Mouse (Mus musculus) neural tube, embryonic 12.5 days (tissue): ENCODE measurements around the gene AF067061. TPM values are rescaled to one million over a fixed set of nuclear protein-coding genes. Genes with fewer than 3 reads are reported as not detected.

Experiments
- ATAC-seq: fragments of 200-750 bp; cut with Nextera tagmentation; 2 replicates; pipeline ENCODE4 v1.8.0; 2017; ENCODE audit warnings: low read depth, mild to moderate bottlenecking, moderate TSS enrichment, moderate library complexity; ENCODE audit not compliant: low FRiP score
- H3K27ac ChIP-seq: fragments of 300-500 bp; sonication (generic); 2 replicates; pipeline ENCODE4 v1.5.1; 2016
- H3K27me3 ChIP-seq: fragments of 300-500 bp; sonication (generic); replicated peaks from 2 replicates; pipeline ENCODE4 v1.6.1; 2016; ENCODE audit warnings: mild to moderate bottlenecking
- H3K36me3 ChIP-seq: fragments of 300-500 bp; sonication (generic); 2 replicates; pipeline ENCODE4 v1.6.1; 2016; ENCODE audit warnings: mild to moderate bottlenecking
- H3K4me1 ChIP-seq: fragments of 300-500 bp; sonication (generic); 2 replicates; pipeline ENCODE4 v1.6.1; 2016
- H3K4me2 ChIP-seq: fragments of 300-500 bp; sonication (generic); replicated peaks from 2 replicates; pipeline ENCODE4 v1.6.1; 2016; ENCODE audit warnings: mild to moderate bottlenecking
- H3K4me3 ChIP-seq: fragments of 300-500 bp; sonication (generic); 2 replicates; pipeline ENCODE4 v1.5.1; 2016
- H3K9ac ChIP-seq: fragments of 300-500 bp; sonication (generic); 2 replicates; pipeline ENCODE4 v1.6.1; 2016; ENCODE audit warnings: mild to moderate bottlenecking
- H3K9me3 ChIP-seq: fragments of 300-500 bp; sonication (generic); 2 replicates; pipeline ENCODE4 v1.6.1; 2016; ENCODE audit warnings: mild to moderate bottlenecking
- WGBS: fragments of 180-500 bp; shearing (Covaris S2); methylation state at CpG from one replicate; pipeline ENCODE4 v1.1.7; 2016; 5-methylcytosine and 5-hydroxymethylcytosine counted together
- polyA plus RNA-seq: library from polyadenylated mRNA; unstranded; fragments of >200 nt; fragmentation: Nextera tagmentation; extraction: Ambion mirVana; gene quantifications from 2 replicates; pipeline ENCODE4 v1.2.1, GENCODE M21; 2016

The AF067061 gene
- polyA plus RNA-seq, 1 experiment from 2014 or later, result not detected

DNA sequence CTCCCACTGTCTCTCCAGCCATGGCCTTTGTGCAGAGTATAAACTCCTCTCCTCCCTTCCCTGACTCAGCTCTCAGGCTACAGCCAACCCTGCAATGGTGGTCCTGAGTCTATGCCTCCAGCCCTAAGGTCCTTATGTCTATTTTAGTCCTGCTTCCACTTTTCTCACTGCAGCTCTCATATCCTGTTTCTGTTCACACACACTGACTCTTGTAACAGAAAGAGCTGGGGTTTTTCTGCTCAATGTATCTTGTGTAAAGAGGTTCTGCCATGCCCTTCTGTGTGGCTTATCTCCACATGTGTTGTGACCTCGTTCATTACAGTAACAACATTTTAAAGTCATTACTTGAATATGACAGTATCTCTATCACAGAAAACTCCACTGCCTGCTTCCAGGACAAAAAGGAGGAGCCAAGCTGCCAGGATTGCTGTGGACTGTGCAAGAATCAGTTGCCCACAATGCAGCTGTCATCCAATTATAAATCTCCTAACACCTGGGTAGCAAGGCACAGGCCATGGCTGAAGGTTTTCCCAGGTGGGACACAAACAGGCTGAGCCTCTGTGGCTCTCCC, 36.5 kb downstream of the AF067061 start:
- Histone ChIP-seq H3K27me3 (no peaks in the 10 kb centered on the region), H3K4me2 (no peak overlapping the region), H3K36me3 (no peaks in the 10 kb centered on the region), H3K9ac (no peak overlapping the region), H3K4me3 (no peak overlapping the region), H3K4me1 (no peaks in the 10 kb centered on the region), H3K9me3 (no peaks in the 10 kb centered on the region), H3K27ac (no peak overlapping the region)
- ATAC-seq, result no peak
- WGBS, result 54% methylated on average over 1 of the region's 1 CpGs

DNA sequence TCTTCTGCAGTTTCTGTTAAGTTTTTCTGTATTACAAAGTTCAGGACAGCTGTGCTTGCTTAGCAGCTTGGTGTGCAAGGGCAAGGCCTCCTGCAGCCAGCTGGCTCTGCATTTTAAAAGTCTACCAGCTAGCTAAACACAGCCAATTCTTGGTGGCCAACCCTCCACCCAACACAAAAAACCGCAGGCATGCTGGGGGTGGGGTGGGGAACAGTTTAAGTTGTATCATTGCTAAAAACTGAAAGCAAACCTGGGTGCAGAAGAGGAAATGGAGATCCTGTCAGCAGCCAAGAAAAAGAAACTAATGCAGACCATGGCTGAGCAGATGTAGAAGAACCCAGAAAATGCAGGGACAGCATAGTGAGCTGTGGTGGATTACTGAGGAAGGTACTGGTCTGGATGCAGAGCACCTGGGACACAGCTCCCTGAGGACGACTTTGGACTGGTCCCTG, 37.1 kb downstream of the AF067061 start, which contains the start of gene BC147527:
BC147527 (plus strand) TSS at position 402 of the 452 bp plus-strand sequence.
- no peaks in the 10 kb centered on the region for H3K36me3 ChIP-seq
- ATAC-seq, result no peak
- 46% methylated on average over 2 of the region's 2 CpGs for WGBS

DNA sequence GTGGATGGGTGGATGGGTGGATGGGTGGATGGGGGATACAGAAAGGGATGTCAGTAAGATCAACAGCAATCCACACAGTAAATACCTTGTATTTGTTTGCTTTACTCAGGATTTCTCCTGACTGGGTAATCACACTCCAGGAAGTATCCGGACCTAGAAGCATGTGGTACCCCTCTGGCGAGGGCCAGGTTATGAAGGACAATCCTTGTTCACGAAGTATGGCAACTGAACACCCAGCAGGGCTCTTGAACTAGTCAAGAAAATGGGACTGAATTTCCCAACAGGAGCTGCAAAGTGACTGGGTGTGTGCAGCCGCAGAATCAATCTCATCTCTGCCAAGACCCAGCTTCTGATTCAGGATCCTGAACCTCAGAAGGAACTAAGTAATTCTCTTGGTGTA, 37.9 kb downstream of the AF067061 start:
- no peaks in the 10 kb centered on the region for H3K9me3 ChIP-seq
- no peaks in the 10 kb centered on the region for H3K27me3 ChIP-seq
- no peaks in the 10 kb centered on the region for H3K4me1 ChIP-seq
- no peak for ATAC-seq
- no peak overlapping the region for H3K4me3 ChIP-seq
- no peaks in the 10 kb centered on the region for H3K36me3 ChIP-seq
- no peak overlapping the region for H3K4me2 ChIP-seq
- 85% methylated on average over 4 of the region's 4 CpGs for WGBS
- H3K9ac ChIP-seq, result no peak overlapping the region
- H3K27ac ChIP-seq, result no peak overlapping the region

More for the DNA sequence above, 37.1 kb downstream of the AF067061 start, which contains the start of gene BC147527:
- Histone ChIP-seq H3K27me3 (no peaks in the 10 kb centered on the region), H3K9ac (no peak within 1 kb of the TSS), H3K4me3 (no peak within 1 kb of the TSS), H3K27ac (no peak within 1 kb of the TSS), H3K9me3 (no peaks in the 10 kb centered on the region), H3K4me1 (no peaks in the 10 kb centered on the region), H3K4me2 (no peak within 1 kb of the TSS)

DNA sequence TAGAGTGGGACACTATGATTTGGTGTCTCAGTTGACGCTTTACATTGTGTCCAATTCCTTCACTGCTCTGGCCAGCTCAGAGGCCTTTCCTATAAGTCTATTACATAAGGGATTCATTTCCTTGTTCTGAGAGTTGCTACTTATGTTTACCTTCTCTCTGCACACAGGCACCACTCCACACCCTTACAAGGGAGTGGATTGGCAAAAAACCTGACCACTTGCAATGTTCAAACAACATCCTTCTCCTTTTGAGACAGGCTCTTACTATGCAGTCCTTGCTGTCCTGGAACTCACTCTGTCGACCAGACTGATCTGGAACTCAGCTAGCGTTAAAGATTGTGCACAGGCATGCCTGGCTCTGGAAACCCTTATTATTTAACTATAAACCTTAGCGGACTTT, 47.8 kb downstream of the AF067061 start:
- H3K4me2 ChIP-seq, result no peak overlapping the region
- H3K27ac ChIP-seq, result no peak overlapping the region
- ATAC-seq, result no peak
- H3K36me3 ChIP-seq, result no peaks in the 10 kb centered on the region
- no peaks in the 10 kb centered on the region for H3K4me1 ChIP-seq
- no peak overlapping the region for H3K4me3 ChIP-seq
- 80% methylated on average over 4 of the region's 4 CpGs for WGBS
- H3K27me3 ChIP-seq, result no peaks in the 10 kb centered on the region
- H3K9me3 ChIP-seq, result no peaks in the 10 kb centered on the region
- H3K9ac ChIP-seq, result no peak overlapping the region

DNA sequence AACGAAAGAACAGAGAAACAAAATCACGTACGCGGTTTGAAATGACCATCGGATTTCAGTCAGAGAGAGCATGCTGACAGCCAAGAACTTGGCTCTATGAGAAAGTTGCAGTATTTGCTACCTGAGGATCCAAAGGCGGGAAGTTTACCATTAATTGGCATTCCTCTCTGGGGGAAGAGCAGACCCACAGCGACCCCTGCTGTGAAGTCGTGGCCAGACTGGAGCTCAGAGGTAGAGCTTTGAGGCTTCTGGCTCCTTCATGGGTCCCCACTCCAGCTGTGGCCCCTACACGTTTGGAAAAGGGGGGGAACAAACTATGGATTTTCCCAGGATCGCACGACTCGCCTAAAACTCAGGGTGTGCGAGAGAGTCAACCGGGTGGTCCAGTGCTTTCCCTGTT, 50.7 kb downstream of the AF067061 start:
- Histone ChIP-seq H3K4me1 (no peaks in the 10 kb centered on the region), H3K36me3 (no peaks in the 10 kb centered on the region), H3K4me2 (no peak overlapping the region), H3K9ac (no peak overlapping the region), H3K27me3 (no peaks in the 10 kb centered on the region), H3K9me3 (no peaks in the 10 kb centered on the region), H3K27ac (no peak overlapping the region), H3K4me3 (no peak overlapping the region)
- ATAC-seq, result no peak
- 48% methylated on average over 14 of the region's 14 CpGs for WGBS

Other genes with a start within 250 kb of the AF067061 start
- not detected in 2 replicates for gene Gm36079, start 236.1 kb upstream of the AF067061 start, polyA plus RNA-seq
- not detected in 2 replicates for gene Gm21188, start 210.9 kb upstream of the AF067061 start, polyA plus RNA-seq
- not detected in 2 replicates for gene Gm20767, start 122.9 kb upstream of the AF067061 start, polyA plus RNA-seq
- not detected in 2 replicates for gene Gm21818, start 90.7 kb upstream of the AF067061 start, polyA plus RNA-seq
- not detected in 2 replicates for gene Gm21762, start 47.2 kb upstream of the AF067061 start, polyA plus RNA-seq
- gene Gm21731, start 24.0 kb upstream of the AF067061 start, polyA plus RNA-seq, result not detected in 2 replicates
- 0.17 and 0.32 TPM in 2 replicates for gene BC147527, start 37.3 kb downstream of the AF067061 start, polyA plus RNA-seq
- gene Tcstv3, start 53.8 kb downstream of the AF067061 start, polyA plus RNA-seq, result not detected in 2 replicates